17 mouse cellular contexts compared by ENCODE assay signal in the genomic region with DNA sequence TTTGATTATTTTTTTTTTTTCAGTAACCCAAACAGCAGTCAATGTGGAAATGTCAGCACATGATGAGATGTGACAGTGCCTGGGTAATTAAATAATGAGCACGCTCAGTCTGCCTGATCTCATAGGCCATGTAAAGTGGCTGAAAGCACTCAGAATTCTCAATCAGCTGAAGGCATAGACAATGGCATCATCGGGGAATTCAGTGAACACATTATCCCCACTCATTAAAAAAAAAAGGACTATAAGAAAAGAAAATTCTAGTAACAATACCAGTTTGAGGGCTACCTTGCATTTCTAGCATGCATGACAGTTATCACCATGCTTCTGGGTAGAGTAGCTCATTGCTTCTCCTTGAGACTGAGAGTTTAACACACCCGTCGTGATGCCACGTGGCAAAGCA.
"Had no signal": no experiment of that assay in that cellular context is flagged by ENCODE, and none has a peak within 500 bp of the region (broad histone marks: within the 10 kb centered on the region; RNA-seq: fewer than 3 reads in every experiment).

No protein-coding gene starts in this region.

- H3K4me1 ChIP-seq: liver, embryonic 13.5 days; liver, embryonic 15.5 days; midbrain, embryonic 13.5 days; neural tube, embryonic 12.5 days; stomach, embryonic 15.5 days had no signal

- DNase-seq: liver, embryonic 13.5 days; liver, postnatal 0 days; lung, embryonic 14.5 days; lung, postnatal 10 days; lung, postnatal 36 days; right cerebral cortex, postnatal 14 days; thymus, adult 2 months; thymus, postnatal 25 days; thymus, postnatal 4 days had no signal

- H3K4me2 ChIP-seq: liver, embryonic 13.5 days; liver, embryonic 15.5 days; lung, embryonic 14.5 days; midbrain, embryonic 11.5 days; midbrain, embryonic 13.5 days; neural tube, embryonic 12.5 days; stomach, embryonic 15.5 days had no signal

- H3K9me3 ChIP-seq: liver, embryonic 13.5 days; liver, embryonic 15.5 days; midbrain, embryonic 13.5 days; neural tube, embryonic 12.5 days; stomach, embryonic 15.5 days had no signal

- ATAC-seq: liver, postnatal 0 days; midbrain, embryonic 13.5 days had no signal

- H3K4me3 ChIP-seq: liver, embryonic 13.5 days; liver, embryonic 15.5 days; megakaryocyte, embryonic 14.5 days; midbrain, embryonic 13.5 days; neural tube, embryonic 12.5 days; stomach, embryonic 15.5 days had no signal

- H3K27ac ChIP-seq: liver, embryonic 13.5 days; liver, embryonic 15.5 days; macrophage; midbrain, embryonic 13.5 days; neural tube, embryonic 12.5 days; stomach, embryonic 15.5 days; stomach, postnatal 0 days had no signal

- H3K9ac ChIP-seq: liver, embryonic 13.5 days; liver, embryonic 15.5 days; liver, postnatal 0 days; lung, embryonic 14.5 days; midbrain, embryonic 13.5 days; neural tube, embryonic 12.5 days; stomach, embryonic 15.5 days had no signal

- H3K27me3 ChIP-seq: liver, embryonic 13.5 days; liver, embryonic 15.5 days; megakaryocyte, embryonic 14.5 days; midbrain, embryonic 13.5 days; neural tube, embryonic 12.5 days; stomach, embryonic 15.5 days had no signal

- H3K36me3 ChIP-seq: liver, embryonic 13.5 days; liver, embryonic 15.5 days; midbrain, embryonic 13.5 days; neural tube, embryonic 12.5 days; stomach, embryonic 15.5 days had no signal
